Mouse (Mus musculus) ES-Bruce4 (cell line): ENCODE results near the gene Nxnl1. TPM values are rescaled to one million over a fixed set of nuclear protein-coding genes. Genes with fewer than 3 reads are reported as not detected.
A peak's percentile ranks its signal among the peaks of the same experiment; 100 is the strongest.

Source experiments
- H3K27ac ChIP-seq: 2 replicates; pipeline ENCODE4 v1.5.1; 2012; ENCODE audit warnings: low read length, inconsistent platforms; ENCODE audit not compliant: insufficient read depth
- H3K27me3 ChIP-seq: 2 replicates; pipeline ENCODE4 v1.6.1; 2012; ENCODE audit warnings: mild to moderate bottlenecking, low read length, inconsistent platforms; ENCODE audit not compliant: control insufficient read depth, poor library complexity, insufficient read depth, severe bottlenecking
- H3K36me3 ChIP-seq: 2 replicates; pipeline ENCODE4 v1.6.1; 2012; ENCODE audit warnings: inconsistent platforms, mild to moderate bottlenecking, low read length, moderate library complexity; ENCODE audit not compliant: control insufficient read depth, poor library complexity, insufficient read depth, severe bottlenecking
- H3K4me1 ChIP-seq: one replicate; pipeline ENCODE4 v1.8.1; 2011; ENCODE audit warnings: low read length; ENCODE audit not compliant: control insufficient read depth, insufficient read depth
- H3K4me3 ChIP-seq: 2 replicates; pipeline ENCODE4 v1.5.1; 2011; ENCODE audit warnings: low read depth, mild to moderate bottlenecking, low read length
- H3K9ac ChIP-seq: 2 replicates; pipeline ENCODE4 v1.6.1; 2012; ENCODE audit warnings: low read depth, mild to moderate bottlenecking, inconsistent platforms; ENCODE audit not compliant: poor library complexity, severe bottlenecking
- H3K9me3 ChIP-seq: replicated peaks from 2 replicates; pipeline ENCODE4 v1.6.1; 2012; ENCODE audit warnings: mild to moderate bottlenecking, low read length, inconsistent platforms; ENCODE audit not compliant: control insufficient read depth, poor library complexity, insufficient read depth, severe bottlenecking
- CTCF ChIP-seq: IDR thresholded peaks from one replicate; pipeline ENCODE4 v1.8.1; 2011; ENCODE audit warnings: low read depth, low read length
- EP300 ChIP-seq: IDR thresholded peaks from 2 replicates; pipeline ENCODE4 v1.6.1; 2011; ENCODE audit warnings: low read depth, low read length; ENCODE audit not compliant: insufficient read depth
- POLR2A ChIP-seq: IDR thresholded peaks from one replicate; pipeline ENCODE4 v1.8.1; 2011; ENCODE audit warnings: low read length; ENCODE audit not compliant: insufficient read depth
- polyA plus RNA-seq: library from polyadenylated mRNA; stranded (reverse); fragments of >200 nt; gene quantifications from 2 replicates; pipeline ENCODE4 v1.2.4, GENCODE M21; 2011; ENCODE audit warnings: low read depth; ENCODE audit not compliant: missing spikeins, insufficient read depth, insufficient read length

The Nxnl1 gene
- polyA plus RNA-seq, 1 experiment = not detected

GRCm38 (mm10) chr8:71528362-71529073, 37.9 kb downstream of the Nxnl1 start:
- H3K9me3 ChIP-seq = no peaks in the 10 kb centered on the region
- no peak overlapping the region for H3K27ac ChIP-seq
- H3K4me1 ChIP-seq = peaks cover 5% of the 10 kb centered on the region
- no peaks in the 10 kb centered on the region for H3K36me3 ChIP-seq
- H3K9ac ChIP-seq = no peak overlapping the region
- peaks cover 3% of the 10 kb centered on the region; the same call in 1 of the 2 replicates for H3K27me3 ChIP-seq
- H3K4me3 ChIP-seq = no peak overlapping the region
- no peak for TF ChIP-seq POLR2A
- no peak for TF ChIP-seq EP300
- TF ChIP-seq CTCF = no peak

GRCm38 (mm10) chr8:71527162-71527870, 39.1 kb downstream of the Nxnl1 start:
- Histone ChIP-seq H3K27ac (peak overlapping the region; percentile 28; the same call in 1 of the 2 replicates), H3K36me3 (no peaks in the 10 kb centered on the region), H3K9ac (0 out of 2 replicates have a peak overlapping the region, but pooled peaks have one; percentile 4), H3K27me3 (peaks cover 3% of the 10 kb centered on the region; the same call in 1 of the 2 replicates), H3K9me3 (no peaks in the 10 kb centered on the region), H3K4me3 (no peak overlapping the region), H3K4me1 (peaks cover 3% of the 10 kb centered on the region)
- TF ChIP-seq EP300 (no peak), POLR2A (no peak), CTCF (no peak)

- Histone ChIP-seq H3K4me1 (peaks cover 3% of the 10 kb centered on the region), H3K4me3 (no peak overlapping the region), H3K36me3 (no peaks in the 10 kb centered on the region), H3K27me3 (peaks cover 3% of the 10 kb centered on the region; the same call in 1 of the 2 replicates), H3K9me3 (no peaks in the 10 kb centered on the region), H3K9ac (peak overlapping the region; percentile 86), H3K27ac (peak overlapping the region; percentile 42)
- TF ChIP-seq POLR2A = no peak
- no peak for TF ChIP-seq CTCF
- peak; percentile 92 for TF ChIP-seq EP300
These were observed 40.1 kb downstream of the Nxnl1 start for GRCm38 (mm10) chr8:71526272-71526671.

- Histone ChIP-seq H3K27me3 (peaks cover 3% of the 10 kb centered on the region; the same call in 1 of the 2 replicates), H3K36me3 (no peaks in the 10 kb centered on the region), H3K9me3 (no peaks in the 10 kb centered on the region), H3K9ac (peak within 1 kb of the TSS; percentile 86), H3K4me3 (peak within 1 kb of the TSS; percentile 17), H3K27ac (peak within 1 kb of the TSS; percentile 42), H3K4me1 (peaks cover 3% of the 10 kb centered on the region)
- no peak for TF ChIP-seq EP300
- TF ChIP-seq POLR2A = no peak
- no peak for TF ChIP-seq CTCF
These were observed 41.0 kb downstream of the Nxnl1 start, which contains the start of gene Ccdc194 for GRCm38 (mm10) chr8:71525226-71526050. TSS of gene Ccdc194 (minus strand) at chr8:71525711.

- Histone ChIP-seq H3K4me1 (peaks cover 2% of the 10 kb centered on the region), H3K4me3 (no peak overlapping the region), H3K27me3 (peaks cover 3% of the 10 kb centered on the region; the same call in 1 of the 2 replicates), H3K36me3 (no peaks in the 10 kb centered on the region), H3K9ac (no peak overlapping the region), H3K27ac (no peak overlapping the region), H3K9me3 (no peaks in the 10 kb centered on the region)
- TF ChIP-seq POLR2A = no peak
- TF ChIP-seq CTCF = peak; percentile 95
These were observed 44.8 kb downstream of the Nxnl1 start for GRCm38 (mm10) chr8:71521634-71522033.
